Mouse (Mus musculus) layer of hippocampus, adult 8-10 months (tissue): ENCODE results near the gene Pdcd2l. TPM values are rescaled to one million over a fixed set of nuclear protein-coding genes. Genes with fewer than 3 reads are reported as not detected.

Experiments
- DNase-seq, 2 experiments: peaks; one replicate each; pipeline ENCODE4 v3.0.0; 2022; ENCODE audit warnings: low spot score in 2 of 2
- total RNA-seq, 4 experiments: library from RNA; stranded (reverse); gene quantifications; 2 replicates each; pipeline ENCODE4 v1.2.4; 2022

Gene Pdcd2l
- total RNA-seq: 10 to 100 TPM; 22.8 to 28.3 (median 24.4) TPM

DNA sequence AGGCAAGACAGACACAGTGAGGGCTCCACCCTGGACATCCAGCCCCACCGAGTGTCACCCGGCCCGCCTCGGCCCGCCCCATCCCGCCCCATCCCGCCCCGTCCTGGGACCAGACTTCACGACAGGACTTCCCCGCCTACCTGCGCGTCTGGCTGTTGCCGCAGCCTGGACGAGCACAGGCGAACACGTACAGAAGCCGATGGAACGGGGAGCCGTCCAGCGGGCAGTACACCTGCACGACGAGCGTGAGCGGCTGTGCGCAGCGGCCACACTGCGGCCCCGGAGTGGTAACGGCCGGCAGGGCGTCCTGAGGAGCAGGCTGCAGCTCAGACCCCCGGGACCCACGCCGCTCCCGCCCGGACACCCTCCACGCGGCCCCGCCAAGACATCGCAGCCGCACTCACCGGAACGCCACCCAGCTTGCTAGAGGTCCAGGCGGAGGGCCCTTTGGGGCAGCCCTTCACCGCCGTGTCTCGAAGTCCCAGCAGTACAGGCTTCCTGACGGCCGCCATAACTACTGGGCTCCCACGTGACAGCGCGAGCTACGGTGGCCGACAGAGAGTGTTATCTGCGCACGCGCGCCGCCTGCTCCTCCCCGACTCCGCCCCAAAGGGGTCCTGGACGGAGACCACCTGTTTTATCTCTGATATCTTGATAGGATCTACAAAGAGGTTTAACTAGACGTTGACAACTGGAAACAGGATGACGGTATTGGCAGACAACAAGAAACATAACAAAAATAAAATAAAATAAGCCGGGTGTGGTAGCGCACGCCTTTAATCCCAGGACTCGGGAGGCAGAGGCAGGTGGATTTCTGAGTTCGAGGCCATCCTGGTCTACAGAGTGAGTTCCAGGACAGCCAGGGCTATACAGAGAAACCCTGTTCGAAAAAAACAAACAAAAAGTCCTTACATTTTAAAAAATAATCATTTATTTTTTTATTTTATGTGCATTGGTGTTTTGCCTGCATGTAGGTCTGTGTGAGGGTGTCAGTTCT lies at the start of gene Pdcd2l:
Pdcd2l (minus strand) TSS at position 530 of the 997 bp plus-strand sequence.
- peak; percentile 87 to 92 for DNase-seq

DNA sequence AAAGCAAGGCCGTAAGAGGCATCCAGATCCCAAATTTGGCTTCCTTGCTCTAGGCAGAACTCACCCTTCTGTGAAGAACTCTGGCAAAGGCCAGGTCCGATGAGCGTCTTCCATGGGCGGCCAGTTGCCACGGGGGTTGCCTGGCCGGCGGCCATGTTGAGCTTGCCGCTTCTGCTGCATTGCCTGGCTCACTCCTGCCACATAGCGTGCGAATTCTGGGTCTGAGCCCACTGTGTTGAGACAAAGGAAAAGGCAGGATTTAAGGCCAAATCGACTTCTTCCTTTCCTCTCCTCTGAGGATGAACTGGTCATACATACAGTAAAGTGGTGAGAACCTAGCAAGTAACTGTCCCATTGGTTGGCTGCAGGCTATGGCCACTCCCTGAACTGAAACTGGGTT lies 45.7 kb upstream of the Pdcd2l start:
- peak in 1 of 2 experiments; percentile 44 for DNase-seq

DNA sequence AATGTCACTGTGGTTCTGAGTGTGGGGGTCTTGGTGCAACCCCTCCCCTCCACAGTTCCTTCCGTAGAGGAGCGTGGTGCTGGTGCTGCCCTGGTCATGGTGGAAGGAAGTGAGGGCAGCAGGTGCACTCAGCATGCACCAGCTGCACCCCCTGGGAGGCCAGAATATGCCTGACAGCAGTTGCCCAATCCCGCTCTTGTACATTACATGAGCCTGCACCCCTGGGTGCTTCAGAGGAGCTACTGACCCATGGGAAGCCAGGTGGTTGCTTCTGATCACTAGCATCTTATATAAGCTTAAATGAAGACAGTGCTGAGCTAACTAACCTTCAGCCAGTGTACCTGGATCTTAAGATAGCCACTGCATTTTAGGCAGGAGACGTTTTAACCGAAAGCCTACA lies 41.6 kb upstream of the Pdcd2l start:
- DNase-seq: no peak

DNA sequence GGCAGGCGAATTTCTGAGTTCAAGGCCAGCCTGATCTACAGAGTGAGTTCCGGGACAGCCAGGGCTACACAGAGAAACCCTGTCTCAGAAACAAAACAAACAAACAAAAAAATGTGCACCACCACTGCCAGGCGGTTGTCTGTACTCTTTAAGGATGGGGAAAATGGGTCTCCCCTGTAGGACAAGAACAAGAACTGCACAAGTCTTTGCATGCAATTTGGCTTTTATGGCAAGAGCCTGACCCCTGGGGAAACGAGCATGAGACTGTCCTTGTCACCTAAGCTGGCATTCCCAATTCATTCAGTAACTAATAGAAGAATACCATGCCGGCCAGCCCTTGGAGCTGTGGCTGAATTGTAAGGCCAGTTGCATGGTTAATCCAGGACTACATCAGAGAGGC lies 39.1 kb upstream of the Pdcd2l start:
- no peak for DNase-seq

DNA sequence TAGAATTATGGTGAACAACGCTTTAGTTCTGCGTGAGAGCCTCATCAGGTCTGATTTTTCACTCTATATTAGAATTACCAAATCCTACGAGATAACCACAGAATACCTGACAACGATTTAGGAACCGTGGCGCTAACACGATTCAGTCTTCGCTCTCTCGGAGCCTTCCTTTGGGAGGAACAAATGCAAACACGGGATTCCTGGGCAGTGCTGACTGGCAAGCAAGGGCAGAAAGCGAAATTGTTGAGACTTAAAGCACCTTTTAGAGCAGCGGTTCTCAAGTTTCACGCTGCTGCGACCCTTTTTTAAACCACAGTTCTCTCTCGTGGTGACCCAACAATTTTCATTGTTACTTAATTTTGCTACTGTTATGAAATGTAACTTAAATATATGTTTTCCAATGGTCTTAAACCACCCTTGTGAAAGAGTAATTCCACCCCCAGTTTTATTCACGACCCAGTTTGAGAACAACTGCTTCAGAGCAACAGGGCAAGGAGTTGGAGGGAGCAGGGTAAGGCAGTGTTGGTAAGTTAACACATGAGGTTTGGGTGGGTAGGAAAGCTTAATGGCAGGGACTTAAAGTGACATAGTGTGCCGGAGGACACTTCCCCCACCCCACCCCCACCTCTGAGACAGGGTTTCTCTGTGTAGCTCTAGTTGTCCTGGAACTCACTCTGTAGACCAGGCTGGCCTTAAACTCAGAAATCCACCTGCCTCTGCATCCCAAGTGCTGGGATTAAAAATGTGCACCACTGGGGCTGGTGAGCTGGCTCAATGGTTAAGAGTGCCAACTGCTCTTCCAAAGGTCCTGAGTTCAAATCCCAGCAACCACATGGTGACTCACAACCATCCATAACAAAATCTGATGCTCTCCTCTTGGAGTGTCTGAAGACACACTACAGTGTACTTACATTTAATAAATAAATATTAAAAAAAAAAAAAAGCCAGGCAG lies 38.4 kb upstream of the Pdcd2l start:
- no peak for DNase-seq

DNA sequence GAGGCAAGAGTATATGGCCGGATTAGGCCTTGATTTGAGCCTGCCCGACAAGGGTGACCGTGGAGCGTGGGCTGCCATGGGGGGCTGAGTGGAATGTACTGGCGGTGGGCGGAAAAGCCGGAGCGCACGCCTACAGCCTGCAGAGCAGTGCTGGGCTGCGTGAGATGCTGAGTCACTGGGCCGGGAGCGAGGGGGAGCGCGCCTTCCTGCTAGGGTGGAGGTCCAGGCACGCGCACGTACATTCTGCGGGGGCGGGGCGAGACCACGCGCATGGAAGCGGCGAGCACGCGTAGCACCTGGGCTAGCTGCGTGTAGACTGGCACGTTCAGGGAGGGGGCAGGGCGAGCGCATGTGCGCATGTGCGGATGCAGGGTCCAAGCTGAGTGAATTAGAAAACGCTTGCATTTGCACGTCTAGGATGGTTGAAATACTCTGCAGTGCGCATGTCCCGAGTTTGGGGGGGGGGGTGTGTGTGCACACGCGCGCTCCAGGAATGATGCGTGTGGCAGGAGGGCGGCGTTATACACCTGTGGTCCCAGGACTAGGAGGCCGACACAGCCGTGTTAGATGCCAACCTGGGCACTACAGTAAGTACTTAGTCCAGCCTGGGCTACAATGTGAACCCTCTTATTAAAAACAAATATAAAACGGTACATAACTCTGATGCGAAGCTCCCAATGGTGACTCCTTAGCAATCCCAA lies 37.6 kb upstream of the Pdcd2l start:
- peak; percentile 99 to 100 for DNase-seq

DNA sequence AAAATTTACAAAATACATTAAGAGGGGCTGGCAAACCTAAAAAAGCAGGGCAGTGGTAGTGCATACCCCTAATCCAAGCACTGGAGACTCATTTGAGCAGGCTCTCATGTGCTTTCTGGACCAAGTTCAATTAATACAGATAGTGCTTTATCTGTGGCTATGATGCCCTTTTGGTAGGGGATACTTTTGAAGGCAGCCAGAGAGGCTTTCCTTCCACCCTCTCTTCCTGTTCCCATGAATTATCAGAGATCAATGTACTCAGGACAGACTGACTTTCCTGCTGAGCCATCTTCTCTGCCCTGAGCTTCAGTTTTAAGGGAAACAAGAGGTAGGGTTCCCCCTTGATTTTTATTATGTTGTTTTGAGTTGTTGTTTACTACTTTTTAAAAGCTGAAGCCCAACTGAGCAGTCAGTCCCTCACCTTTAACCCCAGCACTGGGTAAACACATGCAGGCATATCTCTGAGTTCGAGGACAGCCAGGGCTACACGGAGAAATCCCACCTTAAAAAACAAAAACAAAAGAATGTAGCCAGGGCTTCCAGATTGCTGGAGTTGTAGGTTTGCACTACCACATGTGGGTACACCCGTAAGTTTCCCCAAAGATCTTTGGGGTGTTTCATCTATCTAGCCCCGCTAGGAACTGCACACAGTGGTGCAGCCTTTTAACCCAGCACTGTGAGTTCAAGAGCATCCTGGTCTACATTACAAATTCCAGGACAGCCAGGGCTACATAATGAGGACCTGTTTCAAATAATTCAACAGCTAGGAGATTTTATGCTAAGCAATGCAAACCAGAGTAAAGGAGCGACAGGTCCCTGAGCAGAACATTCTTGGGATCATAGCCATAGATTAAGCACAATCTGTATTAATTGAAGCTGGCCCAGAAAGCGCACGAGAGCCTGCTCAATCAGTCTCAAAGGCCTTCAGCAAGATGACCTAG lies 36.6 kb upstream of the Pdcd2l start:
- no peak for DNase-seq

DNA sequence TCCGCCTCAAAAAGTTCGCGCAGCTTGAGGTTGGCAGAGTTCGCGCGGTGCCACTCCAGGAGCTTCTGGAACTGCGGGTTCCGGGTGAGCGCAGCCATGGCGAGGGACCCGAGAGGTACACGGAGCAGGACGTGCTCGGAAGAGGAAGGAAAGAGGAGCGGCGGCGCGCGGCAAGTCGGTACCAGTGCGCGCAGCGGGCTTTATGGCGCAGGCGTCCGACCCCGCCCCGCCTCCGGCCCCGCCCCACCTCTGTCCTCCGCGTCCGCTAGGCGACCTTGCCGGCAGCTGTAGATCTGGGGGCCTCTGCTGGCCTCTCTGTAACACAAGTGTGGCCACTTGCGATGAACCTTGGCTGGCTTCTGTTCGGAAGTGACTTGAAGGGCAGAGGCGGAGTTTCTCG lies 33.7 kb upstream of the Pdcd2l start, which contains the start of gene Gpi1:
Gpi1 (minus strand) TSS at position 221 of the 400 bp plus-strand sequence.
- peak in 1 of 2 experiments; percentile 73 for DNase-seq

DNA sequence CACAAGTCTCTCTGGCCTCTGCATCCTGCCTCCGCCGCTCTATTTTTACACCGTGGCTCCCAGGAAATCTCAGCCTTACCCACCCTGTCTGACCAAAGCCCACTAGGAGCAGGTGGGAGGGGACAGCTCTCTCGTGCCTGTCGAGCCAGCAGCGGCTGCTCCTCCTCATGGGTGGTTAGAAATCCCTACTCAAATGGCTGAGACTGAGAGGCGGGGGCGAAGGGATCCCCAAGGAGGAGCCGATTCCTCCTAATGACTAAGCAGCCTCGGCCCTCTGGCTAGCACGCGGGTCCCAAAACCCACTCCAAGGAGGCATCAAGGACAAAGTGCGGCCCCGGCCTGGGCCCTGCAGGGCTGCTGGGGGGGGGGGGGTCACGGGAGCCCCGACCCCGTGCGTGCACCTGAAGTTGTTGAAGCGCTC lies 33.2 kb upstream of the Pdcd2l start:
- DNase-seq: peak; percentile 65

DNA sequence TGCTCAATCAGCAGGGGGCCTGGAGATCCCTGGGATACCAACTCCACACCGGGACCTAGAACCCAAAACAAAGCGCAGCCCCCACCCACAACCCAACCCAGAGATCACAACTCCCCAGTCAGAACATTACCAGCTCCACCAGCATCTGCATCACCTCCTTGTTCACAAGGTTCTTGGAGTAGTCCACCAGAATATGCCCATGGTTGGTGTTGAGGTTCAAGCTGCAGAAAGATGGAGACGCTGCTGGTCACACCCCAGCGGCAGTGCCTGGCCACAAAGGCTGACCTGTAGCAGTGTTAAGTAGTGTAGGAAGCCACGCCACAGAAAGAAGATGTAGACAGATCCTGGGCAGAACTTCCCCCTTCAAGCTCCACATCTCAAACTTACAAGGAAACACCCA lies 32.7 kb upstream of the Pdcd2l start:
- no peak for DNase-seq

DNA sequence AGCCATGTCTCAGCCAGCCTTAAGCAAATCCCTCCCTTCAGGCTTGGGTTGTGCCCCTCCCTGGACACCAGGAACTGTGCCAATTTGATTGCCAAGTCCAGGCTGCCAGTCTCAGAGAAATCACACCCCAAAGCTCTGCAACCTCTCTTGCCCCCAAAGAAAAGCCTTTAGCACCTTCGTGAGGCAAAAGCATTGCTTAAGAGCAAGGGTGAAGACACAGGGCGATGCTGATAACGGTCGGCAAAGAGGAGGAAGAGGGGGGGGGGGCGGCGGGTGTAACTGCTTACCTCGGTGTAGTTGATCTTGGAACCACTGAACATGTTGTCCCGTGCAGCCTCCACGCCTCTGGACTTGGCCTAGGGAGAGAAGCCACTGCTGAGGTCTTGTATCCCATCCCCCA lies 32.2 kb upstream of the Pdcd2l start:
- no peak for DNase-seq

DNA sequence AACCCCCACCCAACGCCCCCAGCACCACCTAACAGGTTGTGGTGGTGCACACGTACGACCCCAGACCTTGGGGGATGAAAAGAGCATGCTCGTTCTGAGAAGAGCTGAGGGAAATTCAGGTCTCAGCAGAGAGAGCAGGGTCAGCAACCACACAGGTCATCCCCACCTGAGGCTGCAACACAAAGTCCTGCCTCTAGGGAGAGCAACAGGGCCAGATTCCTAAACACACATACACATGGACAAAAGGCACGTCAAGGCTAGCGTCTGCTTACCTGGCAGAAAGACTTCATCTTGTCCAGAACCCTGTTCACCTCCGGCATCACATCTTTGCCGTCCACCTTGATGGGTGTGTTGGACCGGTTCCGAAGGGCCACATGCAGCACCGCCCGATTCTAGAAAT lies 30.4 kb upstream of the Pdcd2l start:
- DNase-seq: no peak

DNA sequence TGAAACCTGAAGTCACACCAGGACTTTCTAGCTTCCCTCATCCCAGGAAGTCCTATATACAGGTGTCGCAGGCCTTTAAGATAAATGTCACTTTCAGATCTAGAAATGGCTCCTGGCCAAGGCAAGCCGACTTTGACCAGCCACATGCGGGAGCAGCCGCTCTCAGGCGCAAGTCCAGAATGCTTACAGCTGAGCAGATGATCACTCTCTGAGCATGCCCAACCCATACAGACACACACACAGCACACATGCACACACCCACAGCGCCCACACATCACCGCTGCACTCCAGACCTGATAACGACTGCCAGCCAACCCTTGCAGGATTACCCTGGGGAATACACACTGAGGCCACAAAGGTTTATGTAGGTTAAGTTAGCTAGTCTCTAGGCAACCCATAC lies 29.6 kb upstream of the Pdcd2l start:
- DNase-seq: peak in 1 of 2 experiments; percentile 42

DNA sequence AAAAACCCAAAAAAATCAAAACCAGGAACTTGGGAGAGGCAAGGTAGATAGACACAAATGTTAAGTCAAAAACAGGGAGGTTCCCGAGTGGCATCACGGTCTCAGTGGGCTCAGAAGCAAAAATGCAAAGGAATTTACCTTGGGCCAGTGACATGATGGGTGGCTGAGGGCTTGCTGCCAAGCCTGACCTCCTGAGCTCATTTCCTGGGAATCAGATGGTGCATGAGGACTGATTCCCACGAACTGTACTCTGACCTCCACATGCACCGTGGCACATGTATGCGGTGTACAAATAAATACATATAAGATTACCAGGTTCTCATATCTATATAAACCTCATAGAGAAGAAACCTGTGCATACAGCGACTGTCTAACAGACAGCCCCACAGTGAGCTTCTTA lies 27.8 kb upstream of the Pdcd2l start:
- no peak for DNase-seq

DNA sequence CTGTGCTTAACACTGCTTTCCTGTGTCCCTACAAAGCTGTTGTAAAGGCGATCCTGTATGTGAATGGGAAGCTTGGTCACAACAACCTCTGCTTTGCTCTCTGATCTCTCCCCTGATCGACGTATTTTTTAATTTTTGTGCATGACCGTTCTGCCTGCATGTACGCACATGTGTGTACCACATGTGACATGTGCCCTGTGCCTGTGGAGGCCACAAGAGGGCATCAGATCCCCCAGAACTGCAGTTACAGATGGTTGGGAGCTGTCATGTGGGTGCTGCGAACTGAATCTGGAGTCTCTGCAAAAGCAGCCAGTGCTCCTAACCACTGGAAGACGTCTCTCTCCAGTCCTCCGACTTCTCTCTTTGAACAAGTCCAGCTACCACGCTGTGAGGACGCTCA lies 25.9 kb upstream of the Pdcd2l start:
- no peak for DNase-seq

DNA sequence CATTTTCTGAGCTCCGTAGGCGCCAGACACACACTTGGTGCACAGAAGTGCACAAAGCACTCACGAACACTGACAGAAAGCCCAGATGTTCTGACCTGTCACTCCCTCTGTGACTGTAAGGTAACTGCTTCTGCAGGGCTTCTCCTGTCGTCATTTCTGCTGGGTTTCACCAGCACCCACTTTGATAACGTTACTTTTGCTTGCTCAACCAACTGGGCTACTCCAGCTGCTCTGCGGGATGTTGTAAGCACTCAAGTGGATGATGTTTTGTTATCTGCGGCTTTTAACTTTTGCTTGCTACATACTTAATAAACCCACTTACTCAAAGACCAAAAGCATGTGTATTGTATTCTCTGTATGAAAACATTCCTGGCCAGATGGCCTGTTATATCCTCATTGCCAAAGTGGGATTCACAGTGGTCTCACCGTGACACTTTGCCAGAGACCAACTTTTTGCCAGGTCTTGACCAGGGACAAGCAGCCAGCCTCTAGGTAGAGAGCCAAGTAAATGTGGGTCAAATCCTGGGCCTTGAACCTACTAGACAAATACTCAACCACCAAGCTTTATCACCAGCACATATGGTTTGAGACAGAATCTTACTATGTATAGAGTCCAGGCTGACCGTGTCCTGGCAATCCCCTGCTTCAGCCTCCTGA lies 25.3 kb upstream of the Pdcd2l start:
- DNase-seq: no peak

DNA sequence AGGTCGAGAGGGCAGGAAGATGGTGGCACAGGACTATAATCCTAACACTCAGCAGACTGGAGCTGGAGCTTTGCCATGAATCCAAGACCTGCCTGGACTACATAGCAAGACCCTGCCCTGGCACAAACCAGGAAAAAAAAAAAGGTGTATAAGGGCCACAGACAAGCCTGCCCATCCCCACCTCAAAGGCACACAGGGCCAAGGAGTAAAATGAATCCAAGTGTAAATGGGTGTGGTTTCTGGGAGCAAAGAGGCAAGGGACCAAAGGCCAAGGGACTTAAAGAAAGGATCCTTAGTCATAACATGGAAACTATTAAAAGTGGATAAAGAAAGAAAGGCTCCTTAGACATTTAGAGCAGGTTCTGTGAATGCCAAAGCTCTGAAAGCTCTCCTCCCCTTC lies 22.0 kb upstream of the Pdcd2l start:
- DNase-seq: no peak

DNA sequence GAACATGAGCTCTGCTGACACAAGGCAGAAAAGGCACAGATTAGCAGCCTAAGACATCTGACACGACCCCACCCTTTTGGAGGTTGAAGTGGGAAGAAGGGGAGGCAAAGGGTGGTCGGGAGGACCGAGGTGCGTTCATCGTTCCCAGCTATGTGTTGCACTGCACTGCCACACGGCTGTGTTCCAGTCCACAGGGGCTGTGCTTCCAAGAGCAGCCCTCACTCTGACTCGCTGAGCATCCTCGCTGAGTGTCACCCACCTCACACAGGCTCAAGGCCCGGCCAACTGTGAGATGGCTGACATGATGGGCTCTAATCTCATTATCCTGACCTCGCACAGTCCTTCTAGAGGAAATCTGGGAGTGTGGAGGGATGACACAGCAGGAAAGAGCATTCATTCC lies 20.0 kb upstream of the Pdcd2l start:
- no peak for DNase-seq

DNA sequence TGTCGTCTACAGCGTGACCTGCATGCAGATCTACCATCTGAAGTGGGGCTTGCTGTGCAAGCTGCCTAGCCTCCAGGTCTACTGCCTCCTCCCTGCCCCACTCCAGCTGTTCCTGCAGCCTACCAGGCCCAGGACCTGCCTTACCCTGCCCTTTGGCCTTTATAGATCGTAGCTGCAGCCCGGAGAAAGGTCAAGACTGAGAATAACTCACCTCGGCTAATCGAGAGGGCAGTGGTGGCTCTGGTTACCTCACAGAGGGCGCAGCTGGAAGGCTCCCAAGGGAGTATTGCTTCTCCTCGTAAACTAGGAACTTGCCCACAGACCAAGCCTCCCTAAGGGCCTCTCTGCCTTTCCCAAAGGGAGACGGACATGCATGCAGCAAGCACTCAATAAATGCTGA lies 19.0 kb upstream of the Pdcd2l start:
- no peak for DNase-seq

DNA sequence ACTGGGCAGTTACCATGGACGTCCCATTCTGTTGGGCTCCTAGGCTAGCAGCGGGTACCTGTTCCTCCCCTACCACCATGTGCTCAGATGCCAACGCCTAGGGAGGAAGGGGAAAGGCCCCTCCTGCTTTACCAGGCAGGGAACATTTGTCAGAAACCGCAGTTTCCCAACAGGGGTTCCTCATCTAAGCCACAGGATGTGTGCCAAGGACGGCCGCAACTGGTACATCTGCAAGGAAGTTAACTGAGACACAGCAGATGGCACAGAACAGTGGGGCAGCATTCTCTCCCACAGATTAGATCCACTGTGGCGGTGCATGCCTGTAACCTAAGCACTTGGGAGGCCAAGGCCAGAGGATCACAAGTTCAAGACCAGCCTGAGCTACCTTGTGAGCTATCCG lies 18.2 kb upstream of the Pdcd2l start:
- DNase-seq: peak in 1 of 2 experiments; percentile 43
